Mouse (Mus musculus) lung, embryonic 16.5 days (tissue): ENCODE data around the gene Slit3. TPM values are rescaled to one million over a fixed set of nuclear protein-coding genes. Genes with fewer than 3 reads are reported as not detected.
A peak's percentile ranks its signal among the peaks of the same experiment; 100 is the strongest.

Experiments
- ATAC-seq: fragments of 200-750 bp; cut with Nextera tagmentation; 2 replicates; pipeline ENCODE4 v1.8.0; 2017; ENCODE audit warnings: low read depth, mild to moderate bottlenecking, moderate library complexity
- H3K27ac ChIP-seq: fragments of 300-500 bp; sonication (generic); 2 replicates; pipeline ENCODE4 v1.5.1; 2014; ENCODE audit warnings: mild to moderate bottlenecking, control low read depth, low read length
- H3K27me3 ChIP-seq: fragments of 300-500 bp; sonication (generic); 2 replicates; pipeline ENCODE4 v1.6.1; 2014; ENCODE audit warnings: low read depth, low read length, mixed read lengths; ENCODE audit not compliant: control insufficient read depth, insufficient read depth
- H3K36me3 ChIP-seq: fragments of 300-500 bp; sonication (generic); 2 replicates; pipeline ENCODE4 v1.6.1; 2014; ENCODE audit warnings: low read length; ENCODE audit not compliant: control insufficient read depth, insufficient read depth
- H3K4me1 ChIP-seq: fragments of 300-500 bp; sonication (generic); replicated peaks from 2 replicates; pipeline ENCODE4 v1.6.1; 2014; ENCODE audit warnings: low read length, mixed read lengths; ENCODE audit not compliant: control insufficient read depth, insufficient read depth
- H3K4me2 ChIP-seq: fragments of 300-500 bp; sonication (generic); 2 replicates; pipeline ENCODE4 v1.6.1; 2014; ENCODE audit warnings: low read depth, low read length, control low read depth
- H3K4me3 ChIP-seq: fragments of 300-500 bp; sonication (generic); 2 replicates; pipeline ENCODE4 v1.5.1; 2014; ENCODE audit warnings: mild to moderate bottlenecking, low read length, control low read depth
- H3K9ac ChIP-seq: fragments of 300-500 bp; sonication (generic); 2 replicates; pipeline ENCODE4 v1.6.1; 2014; ENCODE audit warnings: low read length, control low read depth
- H3K9me3 ChIP-seq: fragments of 300-500 bp; sonication (generic); 2 replicates; pipeline ENCODE4 v1.6.1; 2016; ENCODE audit warnings: low read length; ENCODE audit not compliant: control insufficient read depth
- WGBS: fragments of 180-500 bp; shearing (Covaris S2); extraction: QIAGEN DNeasy Blood & Tissue Kit; methylation state at CpG from one replicate; pipeline ENCODE4 v1.1.7; 2014; 5-methylcytosine and 5-hydroxymethylcytosine counted together
- polyA plus RNA-seq: library from polyadenylated mRNA; unstranded; fragments of >200 nt; fragmentation: Nextera tagmentation; extraction: Ambion mirVana; gene quantifications from 2 replicates; pipeline ENCODE4 v1.2.1, GENCODE M21; 2015

Slit3 gene
- polyA plus RNA-seq, 1 experiment from 2014 or later: 9.1 TPM

- Histone ChIP-seq H3K4me3 (no peak overlapping the region), H3K9ac (no peak overlapping the region), H3K27ac (no peak overlapping the region), H3K36me3 (peaks cover 6% of the 10 kb centered on the region), H3K9me3 (no peaks in the 10 kb centered on the region), H3K27me3 (no peaks in the 10 kb centered on the region), H3K4me2 (no peak overlapping the region), H3K4me1 (no peaks in the 10 kb centered on the region)
- 68% methylated on average over 4 of the region's 6 CpGs for WGBS
- 0 out of 2 replicates have a peak, but pooled peaks have one; percentile 17 for ATAC-seq
These were observed 504.6 kb downstream of the Slit3 start for GRCm38 (mm10) chr11:35625576-35625975.

DNA sequence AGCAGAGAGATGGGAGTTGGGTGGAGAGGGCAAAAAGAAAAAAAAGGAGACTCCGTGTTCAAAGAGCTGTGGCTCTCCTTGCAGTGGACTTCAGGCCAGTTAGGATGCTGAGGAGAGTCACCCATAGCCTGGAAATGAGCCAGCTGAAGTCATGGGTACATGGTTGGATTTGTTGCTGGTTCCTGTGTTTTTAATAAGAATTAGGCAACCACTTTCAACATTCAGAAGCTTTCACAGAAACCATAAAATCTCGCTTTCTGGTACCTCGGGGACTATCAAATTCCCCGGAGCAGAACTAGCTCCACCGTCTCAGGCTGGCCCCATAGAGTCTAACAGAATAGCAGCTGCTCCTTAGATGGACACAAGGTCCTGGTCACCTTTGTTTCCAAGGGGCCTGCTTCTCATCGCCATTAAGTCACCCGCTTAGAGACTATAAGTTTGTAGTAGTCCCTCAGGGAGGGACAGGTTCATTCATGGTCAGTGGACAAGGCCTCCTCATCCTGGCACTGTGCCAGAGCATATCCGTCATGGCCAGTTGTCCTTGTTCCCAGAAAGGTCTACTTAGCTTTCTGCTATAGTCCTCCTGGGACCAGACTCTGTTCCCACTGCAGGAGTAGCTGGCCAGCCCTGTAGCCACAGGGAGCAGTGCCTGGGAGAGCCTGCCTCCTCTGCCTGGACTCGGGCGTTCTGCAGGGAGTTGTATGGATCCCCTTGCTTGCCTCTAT lies 505.3 kb downstream of the Slit3 start:
- no peak overlapping the region for H3K27ac ChIP-seq
- H3K4me2 ChIP-seq: no peak overlapping the region
- no peak overlapping the region for H3K9ac ChIP-seq
- no peaks in the 10 kb centered on the region for H3K9me3 ChIP-seq
- H3K36me3 ChIP-seq: peaks cover 6% of the 10 kb centered on the region
- H3K4me1 ChIP-seq: no peaks in the 10 kb centered on the region
- 84% methylated on average over 10 of the region's 10 CpGs for WGBS
- ATAC-seq: no peak
- H3K27me3 ChIP-seq: no peaks in the 10 kb centered on the region
- no peak overlapping the region for H3K4me3 ChIP-seq

DNA sequence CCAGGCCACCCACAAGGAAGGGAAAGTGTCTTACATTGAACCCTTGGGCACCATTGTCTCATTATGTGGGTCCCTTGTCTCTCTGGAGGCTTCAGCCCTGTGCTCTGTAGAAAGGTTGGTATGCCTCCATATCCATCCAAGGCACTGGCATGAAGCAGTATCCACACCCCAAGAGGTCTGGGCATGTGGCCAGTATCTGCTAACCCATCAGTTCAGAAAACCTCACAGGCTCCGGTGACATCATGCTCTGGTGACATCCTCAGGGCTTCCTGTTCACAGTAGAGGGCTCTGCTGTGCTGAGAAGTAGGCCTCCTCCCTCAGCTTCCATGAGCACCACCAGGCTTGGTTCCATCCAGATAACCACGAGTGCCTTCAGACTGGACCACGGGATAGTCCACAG lies 506.8 kb downstream of the Slit3 start:
- H3K4me1 ChIP-seq: no peaks in the 10 kb centered on the region
- no peak overlapping the region for H3K4me3 ChIP-seq
- no peak overlapping the region for H3K4me2 ChIP-seq
- no peak for ATAC-seq
- no peaks in the 10 kb centered on the region for H3K9me3 ChIP-seq
- H3K27ac ChIP-seq: no peak overlapping the region
- peaks cover 6% of the 10 kb centered on the region for H3K36me3 ChIP-seq
- H3K27me3 ChIP-seq: no peaks in the 10 kb centered on the region
- no peak overlapping the region for H3K9ac ChIP-seq
- 71% methylated on average over 3 of the region's 3 CpGs for WGBS

GRCm38 (mm10) chr11:35632262-35632661 lies 511.2 kb downstream of the Slit3 start:
- Histone ChIP-seq H3K4me2 (no peak overlapping the region), H3K27me3 (no peaks in the 10 kb centered on the region), H3K9me3 (no peaks in the 10 kb centered on the region), H3K36me3 (peaks cover 6% of the 10 kb centered on the region), H3K9ac (no peak overlapping the region), H3K4me3 (no peak overlapping the region), H3K4me1 (no peaks in the 10 kb centered on the region), H3K27ac (no peak overlapping the region)
- no peak for ATAC-seq
- 65% methylated on average over 5 of the region's 5 CpGs for whole genome bisulfite sequencing

- Histone ChIP-seq H3K27ac (no peak overlapping the region), H3K9me3 (no peaks in the 10 kb centered on the region), H3K4me1 (no peaks in the 10 kb centered on the region), H3K27me3 (no peaks in the 10 kb centered on the region), H3K36me3 (no peaks in the 10 kb centered on the region), H3K4me3 (no peak overlapping the region), H3K9ac (no peak overlapping the region), H3K4me2 (no peak overlapping the region)
- no peak for ATAC-seq
- 53% methylated on average over 7 of the region's 7 CpGs for WGBS
These were observed 516.1 kb downstream of the Slit3 start for GRCm38 (mm10) chr11:35637102-35637501.

- no peak overlapping the region for H3K4me2 ChIP-seq
- WGBS: 33% methylated on average over 3 of the region's 3 CpGs
- H3K27me3 ChIP-seq: no peaks in the 10 kb centered on the region
- H3K4me3 ChIP-seq: no peak overlapping the region
- H3K4me1 ChIP-seq: no peaks in the 10 kb centered on the region
- ATAC-seq: no peak
- no peak overlapping the region for H3K27ac ChIP-seq
- no peaks in the 10 kb centered on the region for H3K36me3 ChIP-seq
- H3K9ac ChIP-seq: no peak overlapping the region
- H3K9me3 ChIP-seq: no peaks in the 10 kb centered on the region
These were observed 517.9 kb downstream of the Slit3 start for GRCm38 (mm10) chr11:35638862-35639384.

GRCm38 (mm10) chr11:35639428-35639827 lies 518.4 kb downstream of the Slit3 start:
- no peaks in the 10 kb centered on the region for H3K36me3 ChIP-seq
- H3K9ac ChIP-seq: no peak overlapping the region
- no peak overlapping the region for H3K27ac ChIP-seq
- no peak overlapping the region for H3K4me3 ChIP-seq
- ATAC-seq: no peak
- H3K27me3 ChIP-seq: no peaks in the 10 kb centered on the region
- no peaks in the 10 kb centered on the region for H3K4me1 ChIP-seq
- no peak overlapping the region for H3K4me2 ChIP-seq
- 37% methylated on average over 11 of the region's 11 CpGs for WGBS
- no peaks in the 10 kb centered on the region for H3K9me3 ChIP-seq

DNA sequence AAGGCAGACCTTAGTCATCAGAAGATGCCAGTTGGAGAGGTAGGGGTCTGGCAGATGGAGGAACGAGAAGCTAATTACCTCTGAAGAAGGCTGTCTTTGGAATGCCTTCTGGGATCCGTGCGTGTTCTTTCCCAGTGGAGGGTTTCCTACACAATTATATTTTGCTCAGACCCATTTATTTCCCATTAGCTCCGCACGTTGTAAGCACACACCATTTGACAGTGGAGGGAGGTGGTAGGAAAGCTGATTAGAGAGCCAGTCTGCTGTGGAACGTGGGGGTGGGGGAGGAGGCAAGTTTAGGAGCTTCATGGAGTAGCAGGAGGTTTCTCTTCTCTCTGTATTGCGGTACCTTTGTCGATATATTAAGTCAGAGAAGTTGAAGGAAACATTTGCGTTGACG lies 530.3 kb downstream of the Slit3 start:
- Histone ChIP-seq H3K4me3 (no peak overlapping the region), H3K9me3 (no peaks in the 10 kb centered on the region), H3K4me2 (no peak overlapping the region), H3K36me3 (no peaks in the 10 kb centered on the region), H3K27me3 (no peaks in the 10 kb centered on the region), H3K4me1 (no peaks in the 10 kb centered on the region), H3K9ac (no peak overlapping the region), H3K27ac (no peak overlapping the region)
- ATAC-seq: no peak
- WGBS: 83% methylated on average over 10 of the region's 10 CpGs

DNA sequence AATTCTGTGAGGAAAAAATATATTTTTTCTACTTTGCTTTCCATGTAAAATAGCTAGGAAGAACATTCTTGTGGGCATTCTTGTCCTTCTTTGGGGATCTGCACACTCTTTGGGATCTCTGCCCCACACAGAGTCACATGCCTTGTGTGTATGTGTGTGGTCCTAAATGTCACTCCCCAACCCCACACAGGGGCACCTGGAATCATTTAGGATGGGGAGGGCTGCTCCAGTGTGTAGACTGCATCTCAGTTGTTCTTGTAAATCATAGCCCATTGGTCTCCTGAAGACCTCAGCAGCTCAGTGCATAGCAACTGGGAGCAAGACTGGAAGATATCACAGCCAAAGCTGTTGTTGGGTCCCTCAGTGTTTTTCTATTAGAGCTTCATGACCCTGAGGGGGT lies 534.8 kb downstream of the Slit3 start:
- no peaks in the 10 kb centered on the region for H3K9me3 ChIP-seq
- no peak overlapping the region for H3K4me2 ChIP-seq

More for the DNA sequence above, 534.8 kb downstream of the Slit3 start:
- Histone ChIP-seq H3K36me3 (no peaks in the 10 kb centered on the region), H3K27ac (no peak overlapping the region), H3K4me1 (no peaks in the 10 kb centered on the region), H3K27me3 (no peaks in the 10 kb centered on the region), H3K9ac (no peak overlapping the region), H3K4me3 (no peak overlapping the region)
- ATAC-seq: no peak
